Mouse (Mus musculus): ENCODE results near the gene Efcab2.

The Efcab2 gene

DNA sequence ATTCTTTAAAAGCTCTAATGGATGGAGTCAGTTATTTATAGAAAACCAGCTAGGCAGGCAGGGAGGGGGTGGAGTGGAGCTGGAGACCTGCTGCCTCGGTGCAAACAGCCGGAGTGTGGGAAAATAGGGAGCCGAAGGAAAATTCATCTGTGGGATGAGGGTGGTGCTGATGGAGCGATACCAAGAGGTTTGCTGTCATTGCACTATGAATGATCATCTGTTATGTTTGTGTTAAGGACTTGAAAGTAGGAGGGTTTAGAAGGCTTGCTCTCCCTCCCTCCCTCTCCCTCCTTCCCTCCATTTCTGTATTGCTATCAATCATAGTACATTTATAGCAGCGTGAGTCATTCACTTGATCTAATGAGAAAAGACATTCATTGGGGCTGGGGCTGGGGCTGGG lies 80.9 kb downstream of the Efcab2 start:
- DNase-seq, result peak; percentile 17

DNA sequence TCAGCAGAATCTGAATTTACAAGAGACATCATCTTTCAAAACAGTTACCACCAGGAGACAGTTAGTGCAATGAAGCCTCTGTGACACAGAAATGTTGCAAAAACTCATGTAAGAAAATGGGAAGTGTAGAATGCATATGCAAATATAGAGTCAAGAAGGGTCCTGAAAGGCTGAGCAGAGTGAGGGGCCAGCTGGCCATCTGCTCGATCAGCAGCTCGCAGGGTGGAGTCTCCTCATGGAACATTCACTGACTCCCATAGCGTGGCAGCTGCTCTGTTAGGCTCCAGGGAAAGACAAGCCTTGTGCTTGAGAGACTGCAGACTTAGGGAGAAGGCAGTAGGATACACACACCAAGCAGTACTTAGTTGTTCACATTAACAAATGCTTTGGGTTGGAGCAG lies 83.2 kb downstream of the Efcab2 start:
- DNase-seq, result no peak

DNA sequence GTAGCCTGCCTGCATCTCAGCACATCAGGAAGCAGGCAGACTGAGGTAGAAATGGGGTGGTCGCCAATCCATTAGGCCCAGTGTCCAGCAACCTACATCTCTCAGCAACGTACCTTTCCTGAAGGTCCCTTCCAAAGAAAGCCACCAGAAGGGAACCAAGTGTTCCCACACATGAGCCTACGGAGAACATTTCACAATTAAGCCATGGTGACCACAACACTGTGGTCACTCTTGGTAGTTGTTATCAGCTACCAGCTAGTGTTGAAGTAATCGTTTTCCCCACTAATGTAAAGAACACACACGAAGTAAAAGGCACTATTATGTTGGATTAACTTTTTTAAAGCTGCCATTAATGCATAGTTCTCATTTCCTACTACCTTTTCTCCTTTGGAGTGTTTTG lies 85.8 kb downstream of the Efcab2 start:
- DNase-seq, result no peak

DNA sequence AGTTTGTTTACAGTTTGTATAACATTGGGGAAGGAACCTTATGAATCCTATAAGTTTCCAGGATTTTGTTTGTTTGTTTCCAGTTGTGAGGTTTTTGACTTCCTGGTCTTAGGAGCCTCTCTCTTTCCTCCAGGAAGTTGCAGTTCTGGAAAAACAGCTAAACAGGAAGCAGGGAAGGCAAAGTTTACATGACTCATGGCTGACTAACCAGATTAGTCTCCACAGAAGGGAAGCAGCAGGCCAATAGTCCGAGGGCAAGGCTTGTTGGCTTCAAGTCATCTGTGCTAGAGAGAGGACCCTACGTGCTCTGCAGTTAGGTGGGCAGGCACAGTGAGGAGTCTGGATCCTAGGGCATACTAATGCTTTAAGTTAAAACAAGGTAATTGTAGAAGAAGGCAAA lies 86.6 kb downstream of the Efcab2 start:
- DNase-seq, result no peak

DNA sequence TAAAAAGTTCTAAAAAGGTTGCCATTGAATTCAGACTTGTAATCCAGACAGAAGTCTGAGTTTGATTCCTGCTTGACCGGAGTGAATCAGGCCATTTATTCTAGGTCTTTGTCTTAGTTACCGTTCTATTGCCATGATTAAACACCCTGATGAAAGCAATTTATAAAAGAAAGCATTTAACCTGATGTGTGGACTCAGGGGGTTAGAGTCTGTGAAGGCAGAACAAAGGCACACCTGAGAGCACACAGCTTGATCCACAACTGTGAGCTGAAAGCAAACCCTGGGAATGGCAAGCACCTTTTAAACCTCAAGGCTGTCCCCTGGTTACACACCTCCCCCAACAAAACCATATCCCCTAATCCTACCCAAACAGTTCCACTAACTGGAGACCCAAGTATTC lies 90.3 kb downstream of the Efcab2 start:
- no peak for DNase-seq

DNA sequence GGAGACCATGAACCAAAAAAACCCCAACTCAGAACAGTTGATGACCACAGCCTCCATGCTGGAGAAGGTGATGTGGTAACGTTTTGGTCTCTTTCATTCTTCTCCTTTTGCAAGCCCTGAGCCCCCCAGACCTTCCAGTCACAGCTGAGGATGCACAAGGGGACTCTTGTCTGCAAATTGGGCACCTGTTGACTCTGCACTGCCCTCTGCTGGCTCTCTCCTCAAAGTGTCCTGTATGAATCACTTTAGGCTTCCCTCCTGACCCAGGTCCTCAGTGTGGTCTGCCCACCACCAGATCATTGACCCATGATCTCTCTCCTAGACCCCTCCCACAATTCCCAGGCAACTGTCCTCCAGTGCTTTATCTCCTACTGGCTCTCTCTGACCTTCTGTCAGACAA lies 91.0 kb downstream of the Efcab2 start:
- DNase-seq, result no peak

DNA sequence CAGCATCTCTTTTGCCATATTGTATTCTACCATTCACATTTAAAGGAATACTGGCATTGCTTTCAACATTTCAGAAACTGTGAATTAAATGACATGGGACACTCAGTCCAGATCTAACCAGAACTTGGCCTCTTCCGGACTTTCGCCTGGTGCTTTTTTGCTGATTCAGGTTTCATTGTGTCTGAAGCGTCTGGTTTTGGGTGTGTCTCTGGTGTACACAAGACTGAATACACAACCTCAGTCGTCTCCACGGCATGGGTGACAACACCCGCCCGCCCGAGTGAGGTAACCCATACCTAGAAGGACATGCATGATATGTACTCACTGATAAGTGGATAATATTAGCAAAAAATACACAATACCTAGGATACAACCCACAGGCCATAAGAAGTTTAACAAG lies 101.1 kb downstream of the Efcab2 start:
- no peak for DNase-seq

DNA sequence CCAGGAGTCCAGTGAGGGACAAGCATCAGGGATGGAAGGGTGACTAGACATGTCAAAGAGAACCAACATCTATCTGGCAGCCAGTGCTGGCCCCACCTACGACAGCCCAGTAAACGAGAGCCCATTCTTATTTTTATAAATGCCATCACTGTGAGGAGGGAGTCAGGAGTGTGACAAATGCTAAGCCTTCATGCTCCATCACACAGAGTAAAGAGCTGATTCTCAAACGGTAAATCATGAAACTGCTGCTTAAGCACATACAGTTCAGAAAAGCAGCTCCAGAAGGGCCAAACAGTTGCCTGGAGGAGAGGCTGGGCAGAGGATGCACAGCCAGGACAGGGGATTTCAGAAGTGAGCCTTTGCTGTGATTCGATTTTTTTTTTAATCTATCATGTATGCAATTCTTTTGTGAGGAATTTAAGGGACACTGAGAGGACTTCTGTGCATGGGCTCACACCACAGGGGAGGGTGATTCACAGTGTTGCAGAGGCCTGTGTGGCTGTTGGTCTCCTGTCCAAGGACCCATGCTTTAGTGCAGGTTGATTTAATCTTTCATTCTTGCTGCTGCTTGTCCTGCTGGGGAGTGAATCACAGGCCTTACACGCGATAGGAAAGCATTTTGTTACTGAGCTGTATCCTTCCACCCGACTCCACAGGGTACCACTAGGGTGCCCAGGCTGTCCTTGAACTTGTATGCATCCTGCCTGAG lies 106.6 kb downstream of the Efcab2 start:
- DNase-seq, result no peak

DNA sequence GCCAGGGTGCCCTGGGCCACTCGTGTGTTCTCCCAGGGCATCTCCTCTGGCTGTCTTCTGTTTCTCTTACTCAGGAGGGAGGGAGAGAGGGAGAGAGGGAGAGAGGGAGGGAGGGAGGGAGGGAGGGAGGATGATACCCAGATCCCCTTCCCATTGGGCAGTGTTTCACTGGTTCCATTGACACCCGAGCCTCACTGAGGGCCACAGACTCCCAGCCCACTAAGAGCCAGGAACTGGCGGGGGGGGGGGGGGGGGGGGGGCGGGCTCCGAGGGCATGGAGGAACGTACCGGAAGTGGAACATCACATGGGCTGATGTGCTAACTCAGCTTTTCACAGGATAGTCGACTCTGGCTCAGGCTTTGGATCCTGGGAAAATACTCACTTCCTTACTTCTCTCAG lies 108.1 kb downstream of the Efcab2 start:
- no peak for DNase-seq

DNA sequence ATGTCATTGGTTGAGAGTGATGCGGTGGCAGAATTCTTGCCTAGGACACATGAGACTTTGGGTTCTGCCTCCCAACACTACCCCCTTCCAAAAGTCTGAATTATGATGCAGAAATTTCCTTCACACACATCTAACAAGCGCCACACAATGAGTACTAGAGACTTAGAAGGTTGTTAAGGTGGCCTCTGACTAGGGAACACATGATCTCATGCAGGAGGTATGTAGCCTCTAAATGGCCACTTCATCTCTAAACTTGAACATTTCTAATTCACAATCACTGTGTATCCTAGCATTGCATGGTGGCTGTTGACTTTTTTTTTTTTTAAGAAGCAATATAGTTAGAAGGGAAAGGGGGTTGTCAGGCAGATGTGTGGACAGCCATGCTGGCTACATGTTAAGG lies 110.0 kb downstream of the Efcab2 start:
- no peak for DNase-seq

DNA sequence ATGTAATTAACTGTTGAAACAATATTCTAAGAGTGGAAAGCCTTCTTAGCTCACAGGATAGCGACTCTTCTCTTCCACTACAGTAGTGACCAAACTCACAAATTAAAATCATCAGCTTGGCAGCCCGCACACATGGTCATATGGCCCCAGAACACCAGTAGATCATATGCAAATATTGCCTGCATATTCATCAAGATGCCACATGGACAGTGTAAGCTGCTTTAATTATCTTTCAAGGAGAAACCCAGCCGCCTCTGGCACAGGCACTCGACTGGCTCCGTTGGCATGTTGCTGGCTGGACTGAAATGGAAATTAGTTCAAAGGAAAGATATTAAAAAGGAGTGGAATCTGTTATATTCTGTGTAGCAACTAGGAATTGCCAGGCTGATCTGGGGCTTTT lies 116.5 kb downstream of the Efcab2 start:
- DNase-seq, result no peak

DNA sequence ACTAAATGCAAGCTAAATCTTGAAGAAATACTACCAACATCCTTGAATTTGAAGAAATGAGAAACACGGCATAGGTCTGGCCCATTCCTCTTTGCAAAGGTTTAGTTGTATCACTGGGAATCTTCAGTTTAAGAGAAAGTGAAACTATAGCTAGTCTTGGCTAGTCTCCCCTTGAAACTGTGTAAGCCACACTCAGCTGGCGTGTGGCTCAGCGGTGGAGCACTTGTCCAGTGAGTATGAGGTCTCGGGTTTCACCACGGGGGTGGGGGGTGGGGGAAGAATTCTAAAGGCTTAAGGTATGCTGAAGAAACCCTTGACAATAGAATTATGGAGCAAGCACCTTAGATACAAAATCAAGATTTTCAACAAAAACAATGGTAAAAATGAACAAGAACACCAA lies 117.3 kb downstream of the Efcab2 start:
- no peak for DNase-seq

DNA sequence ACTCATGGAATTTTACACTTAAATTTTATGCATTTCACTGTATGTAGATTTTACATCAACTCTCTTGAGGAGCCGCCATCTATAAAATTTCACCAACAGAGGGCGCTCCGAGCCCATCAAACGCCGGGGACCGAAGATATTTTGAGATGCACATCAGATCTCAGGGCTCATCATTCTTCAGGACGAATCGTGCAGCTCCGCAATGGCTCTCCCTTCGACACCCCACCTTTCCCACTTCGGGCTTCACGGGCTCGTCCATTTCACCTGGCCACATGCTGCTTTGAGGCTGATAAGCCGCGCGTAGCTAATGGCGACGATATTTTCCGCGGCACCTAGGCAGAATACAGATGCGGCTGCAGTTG lies 121.3 kb downstream of the Efcab2 start:
- DNase-seq, result peak; percentile 71

DNA sequence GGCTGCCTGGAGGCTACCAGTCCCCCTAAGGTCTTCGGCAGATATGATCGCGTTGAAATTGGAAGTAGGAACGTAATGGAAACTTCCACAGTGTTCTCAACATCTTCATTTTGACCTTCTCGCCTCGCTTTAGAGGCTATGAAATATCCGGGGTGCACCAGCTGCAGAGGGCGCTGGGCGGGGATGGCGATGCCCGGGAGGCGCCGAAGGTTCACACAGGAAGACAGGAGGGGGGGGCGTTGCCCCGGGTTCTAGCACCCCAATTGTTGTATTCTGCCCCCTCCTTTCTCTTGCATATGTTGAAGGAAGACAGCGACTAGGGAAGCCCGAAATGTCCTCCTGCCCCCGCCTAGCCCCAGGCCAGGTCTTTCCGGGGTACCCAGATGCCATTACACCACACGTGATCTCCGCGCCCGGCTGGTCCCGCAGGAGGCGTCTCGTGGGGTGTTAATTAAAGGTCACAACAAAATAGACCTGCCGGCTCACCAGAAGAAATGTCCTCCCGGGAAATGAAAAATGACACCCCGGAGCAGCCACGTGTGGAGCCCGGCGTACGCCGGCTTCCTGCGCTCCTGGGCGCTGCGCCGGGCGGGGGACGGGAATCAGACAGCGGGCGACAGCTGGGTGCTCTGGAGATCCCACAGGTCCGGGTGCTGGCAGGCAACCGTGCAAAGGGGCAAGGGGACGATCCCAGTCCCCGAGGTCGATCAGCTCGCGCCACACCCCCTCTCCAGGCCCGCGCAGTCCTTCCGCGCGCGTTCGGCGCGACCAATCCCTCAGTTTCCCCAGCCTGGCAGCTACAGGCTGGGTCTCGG lies 121.9 kb downstream of the Efcab2 start:
- peak; percentile 61 for DNase-seq

DNA sequence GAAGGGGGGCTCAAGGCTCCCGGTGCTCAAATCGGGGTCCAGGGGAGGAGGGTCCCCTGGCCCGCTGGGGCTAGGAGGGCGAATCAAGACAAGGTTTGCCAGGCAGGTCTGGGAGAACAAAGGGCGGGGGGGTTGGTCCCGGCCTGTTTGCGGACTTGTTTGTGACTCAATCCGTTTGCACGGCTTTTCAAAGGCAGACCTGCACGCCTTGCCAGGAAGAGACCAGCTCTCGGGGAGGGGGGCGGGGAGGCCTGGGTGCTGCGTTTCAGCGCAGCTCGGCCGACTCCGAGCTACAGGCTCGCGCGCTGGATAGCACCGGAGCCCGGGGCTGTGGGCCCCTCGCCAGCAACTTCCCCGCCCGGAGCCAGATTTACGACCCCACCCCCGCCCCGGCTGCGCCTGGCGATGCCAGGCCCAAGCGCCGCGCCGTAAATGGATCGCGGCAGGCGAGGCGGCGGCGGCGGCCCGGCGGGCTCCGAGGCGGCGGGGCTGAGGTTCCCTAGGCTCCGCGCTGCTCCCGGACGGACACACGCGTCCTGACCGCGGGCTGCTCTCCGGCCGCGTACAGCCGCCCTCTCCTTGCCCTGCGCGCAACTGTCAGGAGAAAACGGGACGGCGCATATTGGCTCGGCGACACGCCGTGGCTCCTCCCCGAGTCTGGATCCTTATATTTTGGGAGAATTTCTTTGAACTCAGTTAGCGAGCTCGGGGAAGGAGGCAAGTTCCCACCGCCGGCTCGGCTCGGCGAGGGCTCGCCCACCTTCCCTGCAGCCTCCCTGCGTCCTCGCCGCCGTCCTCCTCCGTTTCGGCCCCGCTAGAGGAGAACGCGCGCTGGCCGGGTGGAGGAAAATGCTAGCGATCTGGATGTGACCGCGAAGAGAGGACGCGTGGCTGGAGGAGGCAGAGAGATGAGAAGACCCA lies 122.8 kb downstream of the Efcab2 start, which contains the start of gene Kif26b:
Gene Kif26b, plus strand, starts transcription at position 695 of the 921 bp plus-strand sequence.
- peak; percentile 71 for DNase-seq

DNA sequence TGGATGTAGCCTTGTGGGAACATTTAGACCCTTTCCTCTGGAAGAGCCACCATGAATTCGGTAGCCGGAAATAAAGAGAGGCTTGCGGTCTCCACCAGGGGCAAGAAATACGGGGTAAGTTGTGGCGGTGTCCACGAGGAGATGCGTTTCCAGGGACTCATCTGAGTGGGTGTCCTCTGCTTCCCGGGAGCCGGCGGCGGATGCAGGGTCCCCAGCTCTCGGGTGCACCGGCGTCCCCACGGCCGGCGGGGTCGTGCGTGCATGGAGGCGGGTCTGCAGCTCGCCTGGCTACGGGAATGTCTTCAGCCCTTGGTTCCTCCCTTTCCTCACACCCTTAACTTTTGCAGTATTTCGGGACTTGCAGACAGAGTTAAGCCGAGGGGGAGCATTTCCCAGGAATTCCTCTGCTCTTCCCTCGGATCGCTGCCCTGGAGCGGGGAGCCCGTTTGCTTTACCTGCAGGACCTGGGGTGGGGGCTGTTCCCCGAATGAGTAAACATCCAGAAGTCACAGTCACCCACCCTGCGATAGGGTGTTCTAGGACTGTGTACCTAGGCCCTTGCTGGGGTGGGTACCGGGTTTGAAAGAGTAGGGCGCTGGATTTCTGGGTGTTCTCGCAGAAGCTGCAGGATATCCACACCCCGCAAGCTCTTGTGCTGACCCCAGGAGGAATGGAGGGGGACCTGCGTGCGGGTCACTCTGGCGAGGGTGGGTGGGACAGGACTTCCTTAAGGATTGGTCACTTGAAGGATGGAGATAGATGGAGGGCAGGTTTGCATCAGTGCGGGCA lies 123.8 kb downstream of the Efcab2 start:
- DNase-seq, result peak; percentile 50

DNA sequence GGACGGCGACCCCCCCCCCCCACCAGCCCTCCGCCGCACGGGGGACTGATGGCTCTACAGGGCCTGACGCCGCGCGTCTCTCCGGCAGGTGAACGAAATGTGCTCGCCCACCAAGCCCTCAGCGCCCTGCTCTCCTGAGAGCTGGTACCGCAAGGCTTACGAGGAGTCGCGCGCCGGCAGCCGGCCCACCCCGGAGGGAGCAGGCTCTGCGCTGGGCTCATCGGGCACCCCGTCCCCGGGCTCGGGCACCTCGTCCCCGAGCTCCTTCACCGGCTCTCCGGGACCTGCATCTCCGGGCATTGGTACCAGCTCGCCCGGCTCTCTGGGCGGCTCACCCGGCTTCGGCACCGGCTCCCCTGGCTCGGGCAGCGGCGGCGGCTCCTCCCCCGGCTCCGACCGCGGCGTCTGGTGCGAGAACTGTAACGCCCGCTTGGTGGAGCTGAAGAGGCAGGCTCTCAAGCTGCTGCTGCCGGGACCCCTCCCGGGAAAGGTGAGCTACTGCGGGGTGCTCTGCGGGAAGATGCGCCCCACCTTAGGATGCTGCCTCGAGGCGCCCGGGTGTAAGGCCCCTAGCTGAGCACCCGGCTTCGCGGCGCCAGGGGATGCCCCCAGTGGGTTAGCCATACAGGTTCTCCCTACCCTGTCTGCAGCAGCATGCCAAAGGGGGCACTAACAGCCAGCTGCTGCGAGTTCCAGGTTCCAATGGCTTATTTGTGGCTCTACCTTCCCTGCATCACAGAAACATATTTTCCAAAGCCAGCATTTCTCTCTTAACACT lies 124.6 kb downstream of the Efcab2 start:
- peak; percentile 89 for DNase-seq
